Mouse (Mus musculus): ENCODE measurements around the gene Dync1i1.

GRCm38 (mm10) chr6:5889341-5889740 lies 163.9 kb downstream of the Dync1i1 start:
- TF ChIP-seq GATA1 (IDR thresholded peaks at IDR 0.05; ENCODE audit: low read length) (no peak), TAL1 (IDR thresholded peaks at IDR 0.05; ENCODE audit: low read length) (no peak)
